Mouse (Mus musculus) spleen, adult 2 months (tissue): ENCODE data around the gene Ybx2.

Source experiments
- CTCF ChIP-seq: fragments of 200-500 bp; IDR thresholded peaks from 2 replicates; pipeline ENCODE4 v1.5.1; 2011; ENCODE audit warnings: mild to moderate bottlenecking, inconsistent platforms; ENCODE audit not compliant: insufficient read depth, insufficient read length, insufficient replicate concordance; ENCODE audit errors: extremely low read depth
- POLR2A ChIP-seq: fragments of 200-500 bp; IDR thresholded peaks from 2 replicates; pipeline ENCODE4 v1.6.1; 2011; ENCODE audit warnings: low read depth, low read length, inconsistent platforms

- TF ChIP-seq CTCF (no peak), POLR2A (no peak)
Measured at GRCm38 (mm10) chr11:69948066-69948762, 12.6 kb downstream of the Ybx2 start, which contains the start of gene Slc2a4.
